Mouse (Mus musculus) thymus, postnatal 0 days (tissue): ENCODE data around the gene Rassf7. TPM values are rescaled to one million over a fixed set of nuclear protein-coding genes. Genes with fewer than 3 reads are reported as not detected.

ENCODE experiments used
- DNase-seq: peaks from one replicate; pipeline ENCODE4 v3.0.0-alpha.2; 2015; ENCODE audit warnings: low spot score
- polyA plus RNA-seq: library from polyadenylated mRNA; unstranded; fragments of >200 nt; fragmentation: Nextera tagmentation; extraction: Ambion mirVana; gene quantifications from 2 replicates; pipeline ENCODE4 v1.2.1, GENCODE M21; 2015

The Rassf7 gene
- polyA plus RNA-seq: 19.7 and 20.6 TPM in 2 replicates

GRCm38 (mm10) chr7:141215101-141215879 lies at the start of gene Rassf7:
Gene Rassf7, plus strand, starts transcription at chr7:141215860.
- peak; percentile 96 for DNase-seq

GRCm38 (mm10) chr7:141167901-141168517 lies 47.7 kb upstream of the Rassf7 start:
- DNase-seq: no peak

GRCm38 (mm10) chr7:141168518-141168953 lies 47.1 kb upstream of the Rassf7 start:
- DNase-seq: peak; percentile 41

DNA sequence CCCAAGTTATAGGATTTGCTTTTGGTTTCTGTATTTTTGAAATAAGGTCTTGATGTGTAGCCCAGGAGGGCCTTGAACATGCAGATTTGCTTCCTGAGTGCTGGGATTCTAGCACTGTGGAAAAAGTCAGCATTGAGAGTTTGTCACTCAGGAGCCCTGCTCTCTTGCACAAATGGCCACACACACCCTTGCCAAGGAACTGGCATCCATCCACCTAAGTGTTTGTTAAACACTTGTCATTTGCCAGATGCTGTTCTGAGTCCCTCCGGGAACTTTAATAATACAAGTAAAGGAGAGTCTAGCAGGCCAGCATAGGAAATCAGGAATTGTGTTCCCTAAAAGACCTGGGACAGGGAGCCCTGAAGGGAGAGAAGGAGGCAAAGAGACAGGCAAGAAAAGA lies 46.4 kb upstream of the Rassf7 start:
- DNase-seq: no peak

DNA sequence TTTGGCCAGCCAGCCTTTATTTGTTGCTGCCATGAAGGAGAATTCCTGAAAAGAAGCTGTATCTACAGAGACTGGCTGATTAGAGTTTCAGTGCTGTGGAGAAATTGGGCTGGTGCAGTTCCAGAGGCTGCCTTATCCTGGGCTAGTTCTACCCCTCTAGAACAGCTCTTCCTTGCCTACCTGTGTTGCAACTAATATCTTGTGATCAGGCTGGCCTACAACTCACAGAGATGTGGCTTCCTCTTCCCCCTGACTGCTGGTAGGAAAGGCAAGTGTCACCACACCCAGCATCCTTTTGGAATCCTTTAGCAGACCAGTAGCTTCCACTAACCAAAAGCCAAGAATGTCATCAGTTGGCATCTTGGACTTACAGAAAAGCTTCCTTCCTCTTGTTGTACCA lies 45.8 kb upstream of the Rassf7 start:
- DNase-seq: no peak

DNA sequence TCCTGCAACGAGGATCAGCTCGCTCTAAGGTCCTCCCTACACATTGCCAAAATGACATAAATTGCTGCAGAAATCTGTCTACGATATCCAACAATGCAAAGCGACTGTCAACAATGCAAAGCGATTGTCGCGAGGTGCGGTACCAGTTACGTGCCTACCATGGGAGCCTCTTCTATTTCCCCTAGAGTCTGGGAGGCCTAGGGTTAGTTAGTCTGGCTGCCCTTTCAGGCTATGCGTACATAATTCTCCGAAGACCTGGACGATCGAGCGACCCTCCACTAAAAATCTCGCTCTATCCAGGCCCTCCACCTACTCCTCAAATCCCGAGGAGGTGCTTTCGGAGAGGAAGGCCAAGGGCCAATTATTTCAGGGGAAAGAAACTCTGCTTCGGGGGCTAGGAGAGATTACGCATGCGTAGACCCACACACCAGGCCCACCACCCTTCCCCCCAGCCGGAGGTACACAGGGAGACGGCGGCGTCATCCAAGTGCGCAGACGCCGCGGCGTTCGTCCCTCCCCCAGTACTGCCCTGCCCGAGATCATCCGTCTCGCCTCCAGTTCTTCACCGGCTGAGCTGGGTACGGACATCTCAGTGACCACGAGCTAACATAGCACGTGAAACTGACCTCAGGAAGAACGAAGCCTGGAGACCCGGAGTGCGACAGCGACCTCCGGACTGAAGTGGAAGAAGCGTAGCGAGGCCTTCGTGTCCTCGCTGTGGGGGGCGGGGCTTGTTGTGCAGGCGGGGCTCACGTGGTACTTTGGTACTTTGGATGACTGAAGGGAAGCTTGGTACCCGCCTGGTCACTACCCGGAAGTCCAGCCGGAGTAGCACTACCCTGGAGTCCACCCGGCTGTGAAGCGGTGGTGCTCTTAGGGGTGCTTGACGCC lies 43.3 kb upstream of the Rassf7 start, which contains the start of gene Rnh1:
Gene Rnh1, minus strand, starts transcription at position 742 of the 891 bp plus-strand sequence.
- DNase-seq: peak; percentile 95

DNA sequence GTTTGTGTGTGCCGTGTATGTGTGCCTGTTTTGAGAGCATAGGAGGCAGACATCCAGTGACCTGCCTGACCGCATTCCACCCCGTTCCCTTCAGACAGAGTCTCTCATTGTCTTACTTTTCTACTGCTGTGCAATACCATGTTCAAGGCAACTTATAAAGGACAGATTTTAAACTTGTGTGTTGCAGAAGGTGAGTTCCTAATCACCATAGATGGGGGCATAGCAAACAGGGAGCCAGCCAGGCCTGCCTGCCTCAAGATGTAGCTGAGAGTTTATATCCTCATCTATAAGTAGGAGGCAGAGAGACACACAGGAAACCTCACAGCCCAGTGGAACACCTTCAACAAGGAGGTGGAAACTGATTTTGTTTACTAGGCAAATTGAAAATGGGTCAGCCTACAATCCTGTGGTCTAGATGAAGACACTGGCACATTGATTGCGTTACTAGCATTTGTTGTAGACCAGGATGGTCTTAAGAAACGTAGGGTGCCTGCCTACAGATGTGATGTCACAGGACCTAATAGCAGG lies 42.3 kb upstream of the Rassf7 start:
- no peak for DNase-seq

GRCm38 (mm10) chr7:141175068-141175467 lies 40.6 kb upstream of the Rassf7 start:
- DNase-seq: no peak

- peak; percentile 85 for DNase-seq
Observed at GRCm38 (mm10) chr7:141176173-141176572, 39.5 kb upstream of the Rassf7 start.

DNA sequence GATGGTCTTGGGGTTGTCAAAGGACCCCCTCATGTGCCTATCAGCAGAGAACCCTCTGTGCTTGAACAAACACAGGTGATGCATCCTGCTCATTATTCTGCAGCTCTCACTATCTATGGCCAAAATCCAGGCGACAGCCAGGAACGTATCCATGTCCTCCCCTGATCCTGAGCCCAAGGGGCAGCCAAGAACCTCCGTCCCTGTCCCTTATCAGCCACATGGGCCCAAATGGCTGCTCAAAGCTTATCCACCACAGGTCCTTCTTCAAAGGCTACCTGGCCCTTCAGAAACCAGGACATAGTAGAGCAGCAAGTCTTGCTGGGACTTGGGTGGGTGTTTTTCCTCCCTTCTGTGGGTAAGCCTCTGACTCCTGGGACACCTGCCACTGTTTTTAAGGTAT lies 27.5 kb upstream of the Rassf7 start:
- no peak for DNase-seq

GRCm38 (mm10) chr7:141188733-141189132 lies 26.9 kb upstream of the Rassf7 start:
- DNase-seq: no peak

DNA sequence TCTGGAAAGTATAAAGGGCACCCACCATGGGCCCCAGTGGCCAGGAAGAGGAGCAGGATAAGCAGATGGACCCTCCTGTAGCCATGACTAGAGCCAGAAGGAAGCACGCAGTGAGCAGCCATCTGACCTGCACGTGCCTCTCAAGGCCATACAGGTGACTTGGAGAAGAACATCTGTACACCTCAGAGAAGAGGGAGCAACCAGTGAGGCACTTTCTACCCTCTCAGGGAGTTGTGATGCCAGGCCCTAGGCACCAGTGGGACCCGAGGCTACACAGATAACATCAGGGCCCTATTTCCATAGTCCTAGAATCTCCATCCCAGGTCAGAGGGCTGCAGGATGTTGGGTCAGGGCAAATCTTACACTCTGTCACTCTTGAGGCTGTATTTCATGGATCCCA lies 25.4 kb upstream of the Rassf7 start:
- DNase-seq: no peak

- DNase-seq: no peak
Observed at GRCm38 (mm10) chr7:141191036-141191435, 24.6 kb upstream of the Rassf7 start.

DNA sequence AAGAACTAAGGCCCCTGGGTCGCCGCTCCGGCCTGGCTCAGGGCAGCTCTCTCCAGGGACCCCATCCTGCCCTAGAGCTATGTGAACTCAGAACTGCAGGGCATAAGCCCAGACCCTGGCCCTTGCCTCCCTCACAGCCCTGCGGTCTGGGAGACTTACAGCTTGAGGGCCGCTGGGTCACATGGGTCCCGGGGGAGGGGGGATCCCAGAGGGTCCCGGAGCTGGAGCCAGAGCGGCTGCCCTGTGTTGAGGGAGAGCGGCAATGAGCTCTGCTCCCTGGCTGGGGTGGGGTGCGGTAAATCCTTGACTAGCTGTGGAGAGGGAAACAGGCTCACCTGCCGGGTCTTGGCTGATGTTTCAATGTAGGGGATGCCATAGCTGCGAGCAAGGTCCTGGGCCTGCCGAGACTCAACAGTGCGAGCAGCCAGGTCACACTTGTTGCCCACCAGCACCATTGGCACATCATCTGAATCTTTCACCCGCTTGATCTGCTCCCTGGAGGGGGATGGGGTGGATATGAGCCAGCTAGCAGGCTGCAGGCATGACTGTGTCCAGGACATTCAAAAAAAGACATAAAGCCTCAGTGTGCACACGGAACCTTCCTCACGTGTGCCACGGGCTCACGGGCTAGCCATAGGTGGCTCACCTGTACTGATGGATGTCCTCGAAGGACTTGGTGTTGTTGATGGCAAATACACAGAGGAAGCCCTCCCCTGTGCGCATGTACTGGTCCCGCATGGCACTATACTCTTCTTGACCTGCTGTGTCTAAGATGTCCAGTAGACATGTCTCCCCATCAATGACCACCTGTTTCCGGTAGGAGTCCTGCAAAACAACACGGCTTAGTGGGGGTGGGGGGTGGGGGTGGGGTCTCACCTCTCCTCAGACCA lies 23.6 kb upstream of the Rassf7 start:
- DNase-seq: no peak

DNA sequence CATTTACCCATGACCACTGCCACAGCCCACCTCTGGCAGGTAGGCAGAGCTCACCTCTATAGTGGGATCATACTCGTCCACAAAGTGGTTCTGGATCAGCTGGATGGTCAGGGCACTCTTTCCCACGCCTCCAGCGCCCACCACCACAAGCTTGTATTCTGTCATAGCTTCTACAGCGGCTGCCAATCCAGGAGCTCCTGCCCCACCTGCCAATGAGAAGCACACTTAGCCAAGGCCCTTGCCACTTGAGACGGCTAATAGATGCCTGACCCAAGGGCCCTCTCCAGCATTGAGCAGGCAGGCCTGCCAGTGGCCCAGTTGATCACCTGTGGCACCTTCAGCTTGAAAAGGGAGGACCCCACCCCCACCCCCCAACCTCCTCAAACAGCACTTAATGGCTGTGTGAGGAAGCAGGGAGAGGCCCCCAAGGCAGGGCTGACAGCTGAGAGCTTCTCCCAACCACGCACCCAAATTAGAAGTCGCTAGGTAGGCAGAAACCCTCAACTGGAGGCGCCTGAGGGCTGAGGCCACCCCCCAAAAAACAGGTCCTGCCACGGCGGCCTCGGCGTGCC lies 22.8 kb upstream of the Rassf7 start:
- DNase-seq: peak; percentile 45

DNA sequence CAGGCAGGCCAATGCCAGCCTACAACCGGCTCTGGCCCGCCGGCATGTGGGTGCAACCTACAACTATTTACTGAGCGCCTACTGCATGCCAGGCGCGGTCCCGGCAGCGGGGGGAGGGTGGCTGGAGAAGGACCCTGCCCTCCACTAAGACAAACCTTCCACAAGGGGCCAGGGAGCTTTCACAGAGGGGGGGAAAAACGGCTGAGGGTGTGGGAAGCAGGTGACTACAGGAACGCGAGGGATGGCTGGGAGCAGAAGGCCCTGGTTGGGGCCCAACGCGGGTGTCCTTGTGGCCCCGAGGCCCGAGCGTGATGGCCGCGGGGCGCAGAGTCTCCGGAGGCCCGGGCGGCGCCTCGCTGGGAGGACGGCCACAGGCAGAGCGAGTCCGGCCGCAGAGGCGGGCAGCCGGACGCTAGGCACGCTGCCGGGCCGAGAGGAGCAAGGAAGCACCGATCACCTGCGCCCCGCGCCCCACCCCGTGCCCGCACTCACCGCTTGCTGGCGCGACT lies 22.3 kb upstream of the Rassf7 start:
- no peak for DNase-seq

DNA sequence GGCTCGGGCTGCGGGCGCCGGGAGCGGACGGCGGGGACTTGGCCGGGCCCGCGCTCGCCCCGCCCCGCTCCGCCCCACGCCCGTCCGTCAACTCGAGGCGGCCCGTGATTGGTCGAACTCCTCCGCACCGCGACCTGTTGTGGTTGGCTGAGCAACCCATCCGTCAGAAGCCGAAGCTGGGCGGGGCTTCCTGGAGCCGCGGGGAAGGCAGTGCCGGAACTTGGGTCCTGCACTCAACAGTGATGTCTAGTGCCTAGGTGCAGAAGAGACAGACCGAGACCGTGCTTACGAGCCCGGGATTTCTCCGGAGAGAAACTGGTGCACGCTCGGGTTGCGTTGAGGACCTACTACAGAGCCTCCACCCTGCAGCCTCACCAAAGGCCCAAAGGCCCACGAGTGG lies 21.7 kb upstream of the Rassf7 start, which contains the start of the genes Hras and Lrrc56:
Gene Hras, minus strand, starts transcription at position 58 of the 400 bp plus-strand sequence.
Gene Lrrc56, plus strand, starts transcription at position 210 of the 400 bp plus-strand sequence.
- DNase-seq: peak; percentile 98

- no peak for DNase-seq
Observed at GRCm38 (mm10) chr7:141194409-141194808, 21.3 kb upstream of the Rassf7 start.

GRCm38 (mm10) chr7:141194830-141195229 lies 20.8 kb upstream of the Rassf7 start:
- peak; percentile 92 for DNase-seq

DNA sequence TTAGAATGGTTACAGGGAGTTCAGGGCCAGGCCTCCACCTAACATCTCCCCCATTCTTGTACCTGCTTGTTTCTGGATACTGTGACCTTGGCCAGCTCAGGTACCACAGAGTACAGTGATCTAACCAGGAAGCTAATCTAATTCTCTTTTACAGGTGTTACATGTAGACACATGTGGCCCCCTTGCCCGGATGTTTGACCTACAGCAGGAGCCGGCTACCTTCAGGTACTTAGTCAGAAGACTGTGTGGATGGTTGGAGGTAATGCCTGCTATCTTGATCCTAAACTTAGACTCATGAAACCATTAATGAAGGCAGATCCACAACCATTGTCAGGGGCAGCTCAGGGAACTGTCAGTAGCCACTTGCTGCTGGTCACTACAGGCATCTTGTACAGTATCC lies 19.9 kb upstream of the Rassf7 start:
- DNase-seq: no peak
